Mouse (Mus musculus): ENCODE measurements at regions not wholly inside any gene's neighbourhood (a gene's known extent, or its start where the extent isn't known, plus 50 kb on each side); places are given as distances from the start of the nearest gene placed in this dataset.

DNA sequence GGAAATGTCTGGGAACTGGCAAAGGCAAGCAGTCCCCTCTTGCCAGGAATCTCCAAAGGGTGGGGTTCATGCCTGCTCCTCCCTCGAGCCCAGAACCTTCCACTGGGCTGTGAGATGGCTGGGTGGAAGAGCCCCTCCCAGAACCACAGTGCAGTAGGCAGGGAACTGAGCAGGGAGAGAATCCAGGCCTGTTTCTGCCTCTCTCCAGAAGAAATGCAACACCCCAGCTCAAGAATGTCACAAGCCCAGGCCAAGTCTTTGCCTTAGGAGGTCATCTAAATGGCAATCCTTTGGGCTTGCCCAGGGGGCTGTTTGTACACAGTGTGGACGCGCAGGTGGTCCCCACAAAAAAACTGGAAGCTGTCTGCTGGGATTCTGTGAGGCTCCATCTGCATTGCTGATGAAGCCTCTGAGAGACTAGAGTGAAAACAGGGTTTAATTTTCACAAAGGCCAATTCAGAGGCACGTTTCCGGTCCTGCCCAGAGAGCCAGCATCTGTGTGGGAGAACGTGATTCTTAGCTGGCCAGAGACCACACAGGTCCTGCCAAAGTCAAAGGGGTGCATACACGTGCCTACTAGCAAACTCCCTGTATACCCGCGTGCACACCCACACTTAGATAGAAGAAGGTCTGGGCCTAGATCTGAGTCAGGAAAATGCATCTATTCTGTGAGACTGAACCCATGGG is 129.0 kb downstream of the Hmg20a start:
- DNase-seq, result no peak

DNA sequence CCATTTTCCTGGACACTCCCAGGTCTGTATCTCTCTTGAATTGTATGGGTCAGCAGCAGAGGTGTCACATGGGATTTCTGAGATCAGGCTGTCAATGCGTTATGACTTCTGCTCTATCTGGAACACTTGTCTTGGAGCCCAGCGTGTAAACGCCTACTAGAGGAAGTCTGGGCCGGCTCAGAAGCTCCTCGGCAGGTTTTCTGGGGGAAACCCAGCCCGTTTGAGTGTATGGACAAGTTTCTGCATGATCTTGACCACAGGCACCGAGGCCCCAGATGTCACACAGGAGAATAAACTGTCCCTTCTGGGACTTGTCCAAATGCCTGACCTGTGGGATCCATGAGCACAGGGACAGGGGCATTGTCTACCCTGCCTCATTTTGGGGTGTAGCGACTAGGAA is 131.4 kb downstream of the Hmg20a start:
- DNase-seq, result no peak

DNA sequence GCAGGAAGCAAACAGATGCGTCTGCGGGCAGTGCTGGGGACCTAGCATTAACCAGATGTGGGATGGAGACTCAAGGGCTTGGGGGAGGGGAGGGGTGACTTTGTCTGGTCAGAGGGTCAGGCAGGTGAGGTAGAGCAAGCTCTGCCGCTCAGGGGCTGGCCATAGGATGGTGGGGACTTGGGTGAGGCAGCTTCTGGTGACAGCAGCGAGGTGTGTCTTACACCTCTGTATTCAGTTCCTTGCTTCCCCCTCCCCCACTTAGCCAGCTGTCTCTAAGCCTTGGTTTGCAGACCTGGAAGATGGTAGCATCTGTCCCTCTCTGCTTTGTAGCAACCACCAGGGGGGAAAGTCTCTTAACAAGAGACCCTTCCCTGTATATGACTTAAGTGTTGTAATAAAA is 131.8 kb downstream of the Hmg20a start:
- no peak for DNase-seq

DNA sequence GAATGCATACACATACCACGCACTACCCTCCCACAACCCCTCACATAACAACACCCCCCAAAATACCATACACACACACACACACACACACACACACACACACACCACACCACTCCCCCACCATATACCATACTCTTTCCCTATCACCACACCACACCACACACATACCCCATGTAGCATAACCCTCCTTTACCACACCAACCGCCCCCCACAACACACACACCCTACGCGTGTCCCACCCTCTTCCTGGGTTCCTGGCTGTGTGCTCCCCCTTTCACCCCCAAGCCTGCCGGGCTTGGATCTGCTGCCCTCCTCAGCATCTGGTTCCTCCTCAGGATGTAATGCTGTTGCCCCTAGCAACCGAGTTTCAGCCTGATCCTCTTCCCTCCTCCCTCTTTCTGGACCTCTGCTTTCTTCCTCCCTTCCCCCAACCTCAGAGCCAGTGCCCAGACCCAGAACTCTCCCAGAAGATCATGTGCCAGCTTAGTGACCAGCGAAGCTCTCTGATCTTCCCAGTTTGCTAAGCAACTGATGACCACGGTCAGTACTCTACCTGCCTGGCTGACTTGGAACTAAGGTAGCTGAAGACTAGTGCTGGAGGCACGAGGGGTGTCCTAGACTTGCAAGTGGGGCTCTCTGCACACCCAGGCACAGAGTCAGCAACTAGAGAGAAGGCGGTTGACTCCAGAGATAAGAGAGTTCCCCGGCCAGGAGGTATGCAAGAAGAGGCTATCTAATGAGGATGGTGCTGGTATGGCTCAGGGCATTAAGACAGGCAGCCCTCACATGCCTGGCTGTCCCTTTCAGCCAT is 133.2 kb downstream of the Hmg20a start:
- DNase-seq, result no peak

DNA sequence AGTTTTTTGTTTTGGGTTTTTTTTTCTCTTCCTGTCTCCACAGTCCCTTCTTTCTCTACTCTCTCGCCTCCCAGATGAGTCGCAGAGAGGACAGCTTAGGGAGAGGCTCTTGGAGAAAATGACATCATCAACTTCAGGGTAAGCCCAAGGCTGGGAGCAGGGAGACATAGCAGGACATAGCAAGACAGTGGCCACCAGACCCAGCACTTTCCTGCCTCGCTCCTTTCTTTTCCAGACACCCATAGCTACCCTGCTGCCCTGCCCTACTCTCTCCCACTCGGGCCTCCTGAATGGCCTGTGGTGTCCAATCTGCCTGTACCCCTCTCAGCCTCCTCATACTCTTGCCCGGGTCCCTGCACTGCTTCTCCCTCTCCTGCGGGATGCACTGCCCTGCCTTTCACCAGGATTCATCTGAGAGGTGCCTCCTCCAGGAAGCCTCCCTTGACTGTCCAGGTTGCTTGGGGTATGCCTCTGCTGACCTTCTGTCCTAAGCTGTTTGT is 133.8 kb downstream of the Hmg20a start:
- DNase-seq, result no peak

DNA sequence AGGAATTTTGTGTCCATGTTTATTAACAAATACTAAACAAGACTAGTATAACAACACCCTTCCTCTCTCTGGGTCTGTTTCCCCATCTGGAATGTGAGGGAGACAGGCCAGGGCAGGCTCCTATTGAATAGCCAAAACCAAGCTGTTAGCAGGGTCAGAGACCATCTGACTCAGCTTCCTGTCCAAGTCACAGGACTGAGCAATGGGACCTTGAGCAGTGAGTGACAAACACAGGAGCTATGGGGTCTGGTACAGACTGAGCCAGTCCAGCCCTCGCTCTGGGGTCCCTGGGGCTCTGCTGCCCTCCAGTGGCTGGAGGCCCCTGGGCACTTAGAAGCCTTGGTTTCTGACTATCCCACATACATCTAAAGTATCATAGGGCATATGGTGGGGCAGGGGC is 134.4 kb downstream of the Hmg20a start:
- peak; percentile 94 for DNase-seq

DNA sequence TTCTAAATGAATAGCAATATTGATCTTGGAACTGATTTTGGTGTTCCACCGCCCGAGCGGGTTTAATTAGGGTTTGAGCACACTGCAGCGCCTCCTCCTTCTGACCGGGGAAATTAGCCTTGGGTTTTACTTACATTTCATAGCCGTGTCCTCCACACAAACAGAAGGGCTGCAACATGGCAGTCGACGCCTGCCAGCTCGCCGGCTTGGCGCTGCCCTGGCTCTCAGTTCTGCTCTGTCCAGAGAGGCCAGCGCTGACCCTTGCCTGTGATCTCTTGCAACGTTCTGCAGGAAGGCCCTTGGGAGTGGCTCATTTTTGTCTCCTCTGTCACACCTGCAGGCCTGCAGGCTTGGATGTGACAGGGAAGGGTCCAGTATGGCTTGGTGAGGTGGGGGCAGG is 135.2 kb downstream of the Hmg20a start:
- no peak for DNase-seq

DNA sequence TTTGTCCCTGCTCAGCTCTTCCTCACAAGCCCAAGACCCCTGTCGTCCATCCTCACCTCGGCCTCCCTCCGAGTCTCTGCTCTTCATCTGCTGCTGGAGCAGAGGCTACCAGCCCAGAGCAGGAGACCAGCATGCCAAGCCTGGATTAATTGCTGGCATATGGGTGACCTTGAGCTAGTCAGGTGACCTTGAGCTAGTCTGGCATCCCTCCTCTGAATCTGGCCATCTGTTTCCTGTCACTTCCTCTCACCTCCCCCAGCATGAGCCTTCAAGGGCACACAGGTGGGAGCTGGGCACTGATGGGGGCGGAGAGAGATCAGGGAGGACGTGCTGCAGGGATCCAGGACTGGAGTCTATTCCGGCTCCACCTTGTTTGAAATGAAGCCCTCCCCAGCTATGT is 135.7 kb downstream of the Hmg20a start:
- no peak for DNase-seq

DNA sequence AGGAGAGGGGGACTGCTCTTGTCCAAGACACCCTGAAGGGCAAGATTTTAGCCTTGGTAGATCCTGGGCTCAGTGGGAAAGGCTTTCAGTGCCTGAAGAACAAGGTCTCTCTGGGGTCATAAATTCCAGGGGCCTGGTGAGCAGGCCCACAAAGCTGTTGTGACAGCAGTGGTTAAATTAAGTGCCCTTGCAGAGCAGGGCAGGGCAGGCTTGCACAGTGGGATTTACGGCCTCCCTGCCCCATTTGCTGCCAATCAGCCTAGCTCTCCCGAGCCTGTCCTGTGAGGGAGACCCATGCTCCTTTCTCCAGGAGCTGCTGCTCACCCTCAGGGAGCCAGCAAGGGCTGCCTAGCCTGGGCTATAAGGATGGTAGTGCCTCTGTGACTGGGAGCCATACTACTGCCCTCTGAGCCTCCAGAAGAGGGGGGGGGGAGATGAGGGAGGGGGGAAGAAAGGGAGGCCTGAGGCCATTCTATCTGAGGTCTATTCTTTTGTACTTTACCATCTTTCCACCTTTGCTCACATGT is 141.3 kb downstream of the Hmg20a start:
- no peak for DNase-seq

DNA sequence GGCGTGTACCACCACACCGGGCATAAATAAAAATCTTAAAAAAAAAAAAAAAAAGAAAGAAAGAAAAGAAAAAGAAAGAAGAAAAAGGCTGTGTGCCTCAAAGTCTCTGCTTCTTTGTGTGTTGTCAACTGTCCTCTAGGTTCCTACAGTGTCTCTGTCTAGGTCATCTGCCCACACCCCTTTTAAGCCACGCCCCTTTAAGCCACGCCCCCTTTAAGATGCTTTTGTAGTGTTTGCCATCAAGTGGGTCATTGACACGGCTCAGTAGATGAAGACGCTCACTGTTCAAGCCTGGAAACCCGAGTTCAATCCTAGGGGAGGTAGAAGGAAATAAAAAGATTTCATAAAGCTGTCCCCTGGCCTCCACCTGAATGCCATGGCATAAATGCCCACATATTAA is 144.0 kb downstream of the Hmg20a start:
- DNase-seq, result no peak

DNA sequence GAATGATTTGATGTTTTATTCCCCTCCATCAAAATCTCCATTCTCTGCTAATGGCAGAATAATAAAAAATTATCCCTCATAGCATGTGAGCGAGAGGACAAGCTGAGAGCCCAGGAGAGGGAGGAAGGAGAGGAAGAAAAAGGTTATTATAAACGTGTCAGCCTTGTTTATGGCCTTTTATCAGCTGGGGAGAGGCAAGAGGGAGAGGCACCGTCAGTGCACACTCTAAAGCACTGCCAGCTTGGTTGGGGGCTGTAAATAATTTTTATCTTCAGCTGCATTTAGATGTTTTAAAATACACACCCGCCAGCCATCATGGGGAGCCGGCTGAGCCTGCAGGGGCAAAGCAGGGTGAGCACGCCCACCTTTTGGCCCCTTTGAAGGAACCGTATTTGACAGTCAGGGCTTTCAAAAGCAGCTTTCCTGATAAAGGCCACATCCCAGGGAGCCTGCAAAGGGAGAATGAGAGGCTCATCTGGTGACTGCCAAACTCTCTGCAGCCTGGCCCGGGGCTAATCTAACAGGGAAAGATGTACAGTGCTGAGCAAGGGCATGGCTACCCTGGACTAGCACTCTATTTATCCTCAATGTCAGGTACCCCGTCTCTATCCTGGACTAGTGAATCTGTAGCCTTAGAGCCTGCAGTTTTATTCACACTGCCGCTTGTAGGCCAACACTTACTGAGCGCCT is 145.8 kb downstream of the Hmg20a start:
- DNase-seq, result no peak

Data from adrenal gland, adult 2 months (tissue).